Mouse (Mus musculus) T-helper 17 cell (primary cell): ENCODE data around the gene Hist1h2ap.

Experiments used
- in situ Hi-C, 2 experiments: fragments of 300-600 bp; cut with MboI, MseI; formaldehyde crosslinking; loops; 1 replicate in 1 of 2; 2 replicates in 1 of 2; pipeline ENCODE4 v1.15.1; 2025; ENCODE audit warnings: high pct_unique_total_duplicates in 2 of 2

Gene Hist1h2ap

DNA sequence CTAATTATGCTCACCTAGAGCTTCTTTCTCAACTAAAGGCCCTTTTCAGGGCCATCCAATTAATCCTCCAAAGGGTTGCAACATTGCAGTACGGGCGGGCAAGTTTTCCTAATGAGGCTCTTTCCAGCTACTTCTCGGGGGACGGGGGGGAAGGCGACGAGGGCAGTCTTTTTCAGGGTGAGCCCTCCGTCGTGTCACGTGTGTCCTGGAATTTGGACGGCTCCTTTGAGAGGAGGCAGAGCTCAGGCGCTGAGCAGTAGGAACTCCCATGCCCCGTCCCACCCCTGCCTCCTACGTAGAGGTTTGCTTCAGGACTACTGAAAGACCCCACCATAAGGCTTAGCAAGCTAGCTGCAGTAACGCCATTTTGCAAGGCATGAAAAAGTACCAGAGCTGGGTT lies 21.2 kb downstream of the Hist1h2ap start:
- in situ Hi-C loops: loop anchor here in 1 of 2 experiments (25.0 kb wide), 1 partner anchor 1750 kb away; the partner anchor contains the start of genes Hist1h1d, Hist1h2ad, Hist1h2ae and Hist1h2bf

DNA sequence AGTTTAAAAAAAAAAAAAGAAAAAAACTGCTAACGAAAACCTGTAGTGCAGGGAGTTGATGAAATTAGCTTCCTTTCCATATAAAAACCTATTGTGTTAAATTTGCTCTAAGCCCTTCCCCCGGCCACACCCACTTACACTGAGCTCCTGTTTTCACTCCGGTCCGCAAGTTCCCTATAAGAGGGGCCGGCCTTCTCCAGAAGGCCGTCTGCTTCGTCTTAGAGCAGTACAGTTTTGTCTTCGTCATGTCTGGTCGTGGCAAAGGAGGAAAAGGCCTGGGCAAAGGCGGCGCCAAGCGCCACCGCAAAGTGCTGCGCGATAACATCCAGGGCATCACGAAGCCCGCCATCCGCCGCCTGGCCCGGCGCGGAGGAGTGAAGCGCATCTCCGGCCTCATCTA lies 21.8 kb downstream of the Hist1h2ap start, which contains the start of gene Hist1h4m:
Gene Hist1h4m, plus strand, starts transcription at position 208 of the 400 bp plus-strand sequence.
- in situ Hi-C loops: loop anchor here in 1 of 2 experiments (25.0 kb wide), 1 partner anchor 1751 kb away; the partner anchor contains the start of genes Hist1h1d, Hist1h2ad, Hist1h2ae and Hist1h2bf

GRCm38 (mm10) chr13:21811074-21811473 lies 22.2 kb downstream of the Hist1h2ap start:
- in situ Hi-C loops: loop anchor here in 1 of 2 experiments (25.0 kb wide), 1 partner anchor 1751 kb away; the partner anchor contains the start of genes Hist1h1d, Hist1h2ad, Hist1h2ae and Hist1h2bf

- in situ Hi-C loops: loop anchor here in 1 of 2 experiments (25.0 kb wide), 1 partner anchor 1752 kb away; the partner anchor contains the start of genes Hist1h1d, Hist1h2ad, Hist1h2ae and Hist1h2bf
Measured at GRCm38 (mm10) chr13:21810073-21810472, 23.2 kb downstream of the Hist1h2ap start, which contains the start of the genes Hist1h2bq and Hist1h2ao. TSS of gene Hist1h2bq (minus strand) at chr13:21810197. TSS of gene Hist1h2ao (plus strand) at chr13:21810465.

- in situ Hi-C loops: loop anchor here (5.0 to 25.0 kb wide), 2 partner anchors 49 to 1759 kb away; partner anchors contain the start of genes Hist1h1d (in 1 of the 2), Hist1h2ad (in 1 of the 2), Hist1h2ae (in 1 of the 2) and Hist1h2bf (in 1 of the 2)
Measured at GRCm38 (mm10) chr13:21803058-21803457, 30.2 kb downstream of the Hist1h2ap start.

- in situ Hi-C loops: loop anchor here (5.0 to 25.0 kb wide), 2 partner anchors 50 to 1965 kb away; partner anchors contain the start of genes Hist1h1a (in 2 of the 2), Hist1h2ab (in 2 of the 2), Hist1h3a (in 2 of the 2) and Hist1h3b (in 2 of the 2)
Measured at GRCm38 (mm10) chr13:21797163-21797562, 36.1 kb downstream of the Hist1h2ap start.

GRCm38 (mm10) chr13:21795584-21795983 lies 37.7 kb downstream of the Hist1h2ap start:
- in situ Hi-C loops: loop anchor here (5.0 to 25.0 kb wide), 2 partner anchors 52 to 1967 kb away; partner anchors contain the start of genes Hist1h1a (in 2 of the 2), Hist1h2ab (in 2 of the 2), Hist1h3a (in 2 of the 2) and Hist1h3b (in 2 of the 2)

DNA sequence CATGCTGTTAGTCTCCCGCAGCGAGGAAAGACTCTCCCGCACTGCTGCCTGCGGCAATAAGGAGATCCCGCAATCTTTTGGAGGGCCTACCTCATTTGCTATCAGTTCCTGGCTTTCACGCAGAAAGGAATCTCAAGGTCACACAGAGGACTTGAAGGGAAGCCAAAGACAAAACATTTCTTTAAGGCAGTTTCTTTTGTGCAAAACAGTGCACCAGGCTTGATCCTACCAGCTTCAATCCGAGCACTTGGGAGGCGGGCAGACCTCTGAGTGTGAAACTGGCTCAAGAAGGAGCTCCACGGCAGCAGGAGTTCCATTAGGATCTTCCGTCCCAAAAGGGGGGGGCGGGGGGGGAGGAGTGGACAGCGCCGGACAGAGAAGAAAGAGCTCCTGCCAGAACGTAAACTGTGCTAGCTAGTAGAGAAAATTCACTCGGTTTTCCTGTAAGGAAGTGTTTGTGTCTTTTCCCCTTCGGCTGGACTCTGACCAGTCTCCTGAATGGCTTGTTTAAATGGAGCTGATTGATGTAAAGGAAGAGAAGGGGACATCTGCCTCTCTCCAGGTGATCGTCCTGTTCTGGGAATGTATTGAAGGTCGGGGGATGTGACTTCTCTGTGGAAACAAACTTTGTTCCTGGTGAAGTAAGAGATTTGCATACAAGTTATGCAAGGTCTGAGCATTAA lies 42.6 kb downstream of the Hist1h2ap start:
- in situ Hi-C loops: loop anchor here (5.0 to 25.0 kb wide), 3 partner anchors 38 to 1972 kb away; partner anchors contain the start of genes Hist1h1a (in 2 of the 2), Hist1h2ab (in 2 of the 2), Hist1h2ak (in 2 of the 2) and Hist1h2bn (in 2 of the 2)

DNA sequence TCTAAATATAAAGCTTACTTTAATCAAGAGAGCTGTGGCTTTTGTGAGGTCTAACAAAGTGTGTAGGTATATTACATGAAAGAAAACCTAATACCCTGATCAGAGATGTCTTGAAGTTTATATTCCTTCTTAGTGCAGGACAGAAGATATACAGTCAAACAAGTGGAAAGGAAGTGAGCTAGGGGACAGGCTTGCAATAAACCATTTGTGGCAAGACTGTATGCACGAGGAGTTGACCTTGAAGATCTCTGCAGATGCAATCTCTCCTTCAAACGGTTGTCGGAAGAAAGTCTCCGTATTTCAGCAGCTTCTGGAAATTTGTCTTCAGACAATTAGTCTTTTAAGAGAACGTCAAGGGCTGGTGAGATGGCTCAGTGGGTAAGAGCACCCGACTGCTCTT lies 43.4 kb downstream of the Hist1h2ap start:
- in situ Hi-C loops: loop anchor here (5.0 to 25.0 kb wide), 5 partner anchors 38 to 1972 kb away; partner anchors contain the start of genes Hist1h1a (in 2 of the 2), Hist1h2ab (in 2 of the 2), Hist1h2ak (in 2 of the 2) and Hist1h2bn (in 2 of the 2)

DNA sequence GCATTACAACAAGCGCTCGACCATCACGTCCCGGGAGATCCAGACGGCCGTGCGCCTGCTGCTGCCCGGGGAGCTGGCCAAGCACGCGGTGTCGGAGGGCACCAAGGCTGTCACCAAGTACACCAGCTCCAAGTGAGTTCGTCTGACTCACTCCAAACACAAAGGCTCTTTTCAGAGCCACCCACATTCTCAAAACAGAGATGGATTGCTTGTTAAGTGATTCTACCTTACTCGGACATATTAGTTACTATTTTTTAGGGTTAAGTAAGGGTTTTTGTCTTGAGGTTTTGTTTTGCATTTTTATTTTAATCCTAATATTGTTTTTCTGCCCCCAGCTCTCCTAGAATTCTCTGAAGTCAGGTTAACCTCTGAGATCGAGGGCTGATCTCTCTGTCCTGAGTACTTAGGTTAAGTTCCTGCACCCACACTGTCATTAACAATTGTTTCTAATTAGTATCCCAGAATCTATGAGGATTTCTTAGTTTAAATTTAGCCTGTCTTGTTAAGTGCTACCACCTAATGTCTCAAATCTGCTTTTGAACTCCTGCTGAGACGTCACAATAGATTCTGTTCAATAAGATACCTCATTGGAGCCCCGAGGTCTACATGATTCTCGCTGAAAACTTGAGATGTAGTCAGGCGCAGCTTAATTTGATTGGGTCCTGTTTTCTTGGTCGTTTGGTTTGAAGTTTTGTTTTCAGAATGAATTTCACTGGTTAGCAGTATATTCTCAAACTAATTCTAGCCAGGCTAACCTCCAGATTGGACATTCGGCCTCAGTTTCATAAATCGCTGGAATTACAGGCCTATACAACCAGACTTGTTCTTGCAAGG lies 45.3 kb downstream of the Hist1h2ap start:
- in situ Hi-C loops: loop anchor here (5.0 to 25.0 kb wide), 3 partner anchors 71 to 1974 kb away; partner anchors contain the start of genes Hist1h1a (in 2 of the 2), Hist1h2ab (in 2 of the 2), Hist1h3a (in 2 of the 2) and Hist1h3b (in 2 of the 2)

GRCm38 (mm10) chr13:21786899-21787629 lies 46.2 kb downstream of the Hist1h2ap start, which contains the start of the genes Hist1h2an and Hist1h2bp:
TSS of gene Hist1h2an (minus strand) at chr13:21787218.
TSS of gene Hist1h2bp (plus strand) at chr13:21787461.
- in situ Hi-C loops: loop anchor here (5.0 to 25.0 kb wide), 3 partner anchors 70 to 1975 kb away; partner anchors contain the start of genes Hist1h1a (in 2 of the 2), Hist1h2ab (in 2 of the 2), Hist1h3a (in 2 of the 2) and Hist1h3b (in 2 of the 2)

GRCm38 (mm10) chr13:21786189-21786898 lies 47.0 kb downstream of the Hist1h2ap start:
- in situ Hi-C loops: loop anchor here (5.0 to 25.0 kb wide), 3 partner anchors 69 to 1976 kb away; partner anchors contain the start of genes Hist1h1a (in 2 of the 2), Hist1h2ab (in 2 of the 2), Hist1h3a (in 2 of the 2) and Hist1h3b (in 2 of the 2)

GRCm38 (mm10) chr13:21784311-21784710 lies 49.0 kb downstream of the Hist1h2ap start:
- in situ Hi-C loops: loop anchor here (25.0 kb wide), 1 partner anchor 1978 kb away; the partner anchor contains the start of genes Hist1h1a (in 2 of the 2), Hist1h2ab (in 2 of the 2), Hist1h3a (in 2 of the 2) and Hist1h3b (in 2 of the 2)

- in situ Hi-C loops: loop anchor here (25.0 kb wide), 1 partner anchor 1979 kb away; the partner anchor contains the start of genes Hist1h1a (in 2 of the 2), Hist1h2ab (in 2 of the 2), Hist1h3a (in 2 of the 2) and Hist1h3b (in 2 of the 2)
Measured at GRCm38 (mm10) chr13:21783734-21784161, 49.6 kb downstream of the Hist1h2ap start.

DNA sequence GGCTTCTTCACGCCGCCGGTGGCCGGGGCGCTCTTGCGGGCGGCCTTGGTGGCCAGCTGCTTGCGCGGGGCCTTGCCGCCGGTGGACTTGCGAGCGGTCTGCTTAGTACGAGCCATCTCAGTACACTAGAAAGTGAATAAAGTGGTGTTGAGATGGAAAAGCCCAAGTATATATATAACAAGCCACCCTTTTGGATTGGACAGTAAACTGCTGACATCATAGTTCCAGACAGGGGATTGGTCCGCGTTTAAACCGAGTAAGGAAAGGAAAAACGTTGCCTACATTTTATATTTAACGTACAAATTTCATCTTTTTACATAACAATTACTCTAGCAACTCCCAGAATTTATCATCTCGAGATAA lies 50.1 kb downstream of the Hist1h2ap start, which contains the start of gene Hist1h3i:
Gene Hist1h3i, minus strand, starts transcription at position 116 of the 363 bp plus-strand sequence.
- in situ Hi-C loops: loop anchor here (25.0 kb wide), 1 partner anchor 1979 kb away; the partner anchor contains the start of genes Hist1h1a (in 2 of the 2), Hist1h2ab (in 2 of the 2), Hist1h3a (in 2 of the 2) and Hist1h3b (in 2 of the 2)
